Mouse (Mus musculus) heart, adult 2 months (tissue): ENCODE data around the gene Gm14403.

Experiments
- CTCF ChIP-seq: fragments of 200-600 bp; IDR thresholded peaks from 2 replicates; pipeline ENCODE4 v1.8.1; 2022; ENCODE audit warnings: antibody characterized with exemption, mild to moderate bottlenecking, moderate library complexity
- POLR2A ChIP-seq: fragments of 200-500 bp; IDR thresholded peaks from 2 replicates; pipeline ENCODE4 v1.6.1; 2011; ENCODE audit warnings: mild to moderate bottlenecking, low read depth, low read length, control low read depth; ENCODE audit not compliant: insufficient read depth

DNA sequence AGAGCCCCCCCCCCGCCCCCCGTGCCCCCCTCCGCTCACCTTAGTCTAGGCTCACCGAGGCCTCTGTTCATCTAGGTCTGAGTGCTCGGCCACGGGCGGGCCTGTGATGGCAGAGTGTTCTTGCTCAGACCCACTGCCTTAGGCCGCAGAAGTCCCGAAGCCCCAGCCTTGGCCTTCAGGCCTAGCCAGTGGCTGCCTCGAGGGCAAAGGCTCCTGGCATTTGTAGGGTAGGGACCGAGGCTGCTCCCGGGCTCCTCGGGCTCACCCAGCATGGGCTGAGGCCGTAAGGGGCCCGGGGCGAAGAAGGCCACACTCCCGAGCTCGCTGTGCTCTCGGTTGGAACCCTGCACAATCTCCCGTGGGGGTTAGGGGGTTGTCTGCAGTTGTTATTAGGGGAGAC is 25.0 kb downstream of the Gm14403 start:
- TF ChIP-seq CTCF (no peak), POLR2A (no peak)
